Mouse (Mus musculus) limb, embryonic 10.5 days (tissue): ENCODE data around the gene Tox2. TPM values are rescaled to one million over a fixed set of nuclear protein-coding genes. Genes with fewer than 3 reads are reported as not detected.
A peak's percentile ranks its signal among the peaks of the same experiment; 100 is the strongest.

Source experiments
- DNase-seq: peaks from one replicate; pipeline ENCODE4 v3.0.0-alpha.2; 2017; ENCODE audit warnings: low spot score
- H3K27ac ChIP-seq: fragments of 300-500 bp; sonication (generic); 2 replicates; pipeline ENCODE4 v1.5.1; 2016; ENCODE audit warnings: mild to moderate bottlenecking
- H3K27me3 ChIP-seq: fragments of 300-500 bp; sonication (generic); 2 replicates; pipeline ENCODE4 v1.6.1; 2016; ENCODE audit warnings: low read depth, mild to moderate bottlenecking; ENCODE audit not compliant: poor library complexity, severe bottlenecking
- H3K36me3 ChIP-seq: fragments of 300-500 bp; sonication (generic); 2 replicates; pipeline ENCODE4 v1.6.1; 2016; ENCODE audit warnings: mild to moderate bottlenecking, moderate library complexity
- H3K4me1 ChIP-seq: fragments of 300-500 bp; sonication (generic); 2 replicates; pipeline ENCODE4 v1.6.1; 2016
- H3K4me3 ChIP-seq: fragments of 300-500 bp; sonication (generic); 2 replicates; pipeline ENCODE4 v1.5.1; 2016; ENCODE audit warnings: mild to moderate bottlenecking, moderate library complexity
- H3K9me3 ChIP-seq: fragments of 300-500 bp; sonication (generic); replicated peaks from 2 replicates; pipeline ENCODE4 v1.6.1; 2016; ENCODE audit warnings: mild to moderate bottlenecking
- WGBS: fragments of 180-500 bp; shearing (Covaris S2); methylation state at CpG from one replicate; pipeline ENCODE4 v1.1.7; 2016; 5-methylcytosine and 5-hydroxymethylcytosine counted together
- polyA plus RNA-seq: library from polyadenylated mRNA; unstranded; fragments of >200 nt; fragmentation: Nextera tagmentation; extraction: Ambion mirVana; gene quantifications from 2 replicates; pipeline ENCODE4 v1.2.1, GENCODE M21; 2016

The Tox2 gene
- polyA plus RNA-seq, 1 experiment from 2014 or later = 1.8 TPM

GRCm38 (mm10) chr2:163309376-163309775, 106.5 kb downstream of the Tox2 start:
- WGBS = 94% methylated on average over 17 of the region's 17 CpGs
- no peaks in the 10 kb centered on the region for H3K36me3 ChIP-seq

GRCm38 (mm10) chr2:163310163-163310688, 107.3 kb downstream of the Tox2 start:
- H3K27me3 ChIP-seq = peaks cover 4% of the 10 kb centered on the region; the same call in 1 of the 2 replicates
- H3K36me3 ChIP-seq = no peaks in the 10 kb centered on the region
- no peak overlapping the region for H3K4me3 ChIP-seq
- no peaks in the 10 kb centered on the region for H3K4me1 ChIP-seq
- no peak for DNase-seq
- H3K9me3 ChIP-seq = no peaks in the 10 kb centered on the region
- WGBS = 84% methylated on average over 11 of the region's 11 CpGs
- H3K27ac ChIP-seq = no peak overlapping the region

More at GRCm38 (mm10) chr2:163309376-163309775, 106.5 kb downstream of the Tox2 start:
- Histone ChIP-seq H3K27me3 (peaks cover 4% of the 10 kb centered on the region), H3K4me3 (no peak overlapping the region), H3K27ac (no peak overlapping the region), H3K4me1 (no peaks in the 10 kb centered on the region), H3K9me3 (no peaks in the 10 kb centered on the region)
- DNase-seq = no peak

GRCm38 (mm10) chr2:163317281-163317680, 114.4 kb downstream of the Tox2 start:
- Histone ChIP-seq H3K4me3 (no peak overlapping the region), H3K27me3 (peaks cover 34% of the 10 kb centered on the region), H3K27ac (no peak overlapping the region), H3K4me1 (no peaks in the 10 kb centered on the region), H3K36me3 (no peaks in the 10 kb centered on the region), H3K9me3 (no peaks in the 10 kb centered on the region)
- 87% methylated on average over 4 of the region's 4 CpGs for WGBS
- no peak for DNase-seq

GRCm38 (mm10) chr2:163318777-163319176, 115.9 kb downstream of the Tox2 start:
- peaks cover 46% of the 10 kb centered on the region for H3K27me3 ChIP-seq
- H3K4me1 ChIP-seq = peaks cover 5% of the 10 kb centered on the region
- H3K9me3 ChIP-seq = no peaks in the 10 kb centered on the region
- no peak overlapping the region for H3K27ac ChIP-seq
- 86% methylated on average over 3 of the region's 3 CpGs for WGBS
- no peaks in the 10 kb centered on the region for H3K36me3 ChIP-seq
- DNase-seq = no peak
- no peak overlapping the region for H3K4me3 ChIP-seq

GRCm38 (mm10) chr2:163323163-163323562, 120.2 kb downstream of the Tox2 start:
- H3K27ac ChIP-seq = no peak overlapping the region
- 40% methylated on average over 1 of the region's 1 CpGs for WGBS

DNA sequence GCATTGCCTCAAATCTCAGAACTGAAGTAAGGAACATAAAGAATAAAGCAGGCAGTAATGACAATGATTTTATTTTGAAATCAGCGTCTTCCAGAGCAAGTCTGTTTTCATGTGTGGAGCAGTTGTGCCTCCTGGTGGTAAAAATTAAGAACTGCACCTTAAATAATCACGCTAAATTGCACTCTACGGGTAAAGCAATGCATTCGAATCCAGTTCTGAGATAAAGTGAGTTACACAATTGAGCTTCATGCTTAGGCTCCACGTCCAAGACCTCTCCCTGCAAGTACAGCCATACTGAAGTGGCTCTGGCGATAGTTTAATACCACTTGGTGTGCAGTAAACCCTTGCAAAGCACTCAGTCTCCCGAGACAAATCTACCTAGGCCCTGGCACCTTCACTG, 127.8 kb downstream of the Tox2 start:
- Histone ChIP-seq H3K4me1 (no peaks in the 10 kb centered on the region), H3K4me3 (no peak overlapping the region), H3K27ac (no peak overlapping the region), H3K36me3 (no peaks in the 10 kb centered on the region), H3K9me3 (no peaks in the 10 kb centered on the region), H3K27me3 (peaks cover 24% of the 10 kb centered on the region; the same call in 1 of the 2 replicates)
- WGBS = 29% methylated on average over 7 of the region's 7 CpGs
- no peak for DNase-seq

More at GRCm38 (mm10) chr2:163323163-163323562, 120.2 kb downstream of the Tox2 start:
- peaks cover 5% of the 10 kb centered on the region for H3K4me1 ChIP-seq
- no peaks in the 10 kb centered on the region for H3K9me3 ChIP-seq
- no peaks in the 10 kb centered on the region for H3K36me3 ChIP-seq
- DNase-seq = no peak
- no peak overlapping the region for H3K4me3 ChIP-seq
- H3K27me3 ChIP-seq = peaks cover 49% of the 10 kb centered on the region

GRCm38 (mm10) chr2:163331423-163331822, 128.5 kb downstream of the Tox2 start:
- Histone ChIP-seq H3K27ac (no peak overlapping the region), H3K4me3 (no peak overlapping the region), H3K36me3 (no peaks in the 10 kb centered on the region), H3K9me3 (no peaks in the 10 kb centered on the region), H3K4me1 (no peaks in the 10 kb centered on the region), H3K27me3 (peaks cover 31% of the 10 kb centered on the region)
- no peak for DNase-seq
- 90% methylated on average over 6 of the region's 6 CpGs for WGBS

- no peak for DNase-seq
- no peaks in the 10 kb centered on the region for H3K4me1 ChIP-seq
- 70% methylated on average over 13 of the region's 13 CpGs for WGBS
- no peaks in the 10 kb centered on the region for H3K36me3 ChIP-seq
- H3K27me3 ChIP-seq = peaks cover 42% of the 10 kb centered on the region
- H3K27ac ChIP-seq = no peak overlapping the region
- no peak overlapping the region for H3K4me3 ChIP-seq
- H3K9me3 ChIP-seq = no peaks in the 10 kb centered on the region
Observed at GRCm38 (mm10) chr2:163332368-163333055, 129.6 kb downstream of the Tox2 start.

DNA sequence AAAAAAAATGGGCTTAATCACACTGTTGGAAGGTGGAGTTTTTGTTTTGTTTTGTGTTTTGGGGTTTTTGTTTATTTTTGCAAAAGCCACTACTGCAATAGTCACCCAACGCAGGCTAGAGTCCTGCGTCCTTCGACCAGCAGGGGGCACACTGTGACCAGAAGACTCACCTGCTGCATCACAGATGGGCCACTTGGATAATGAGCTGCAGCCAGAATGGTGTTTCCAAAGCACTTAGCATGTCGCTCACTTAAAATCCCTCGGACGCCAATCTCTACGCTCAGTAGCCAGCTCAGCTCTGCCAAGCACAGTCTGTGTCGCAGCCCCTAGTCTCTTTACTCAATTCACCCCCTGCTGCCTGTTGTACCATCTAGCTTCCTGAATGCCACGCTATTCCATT, 137.3 kb downstream of the Tox2 start:
- Histone ChIP-seq H3K4me1 (peaks cover 8% of the 10 kb centered on the region), H3K9me3 (no peaks in the 10 kb centered on the region), H3K4me3 (no peak overlapping the region), H3K27ac (no peak overlapping the region), H3K27me3 (peaks cover 69% of the 10 kb centered on the region), H3K36me3 (no peaks in the 10 kb centered on the region)
- 26% methylated on average over 9 of the region's 9 CpGs for WGBS
- DNase-seq = peak; percentile 85

GRCm38 (mm10) chr2:163343671-163344070, 140.7 kb downstream of the Tox2 start:
- peak; percentile 58 for DNase-seq

GRCm38 (mm10) chr2:163344976-163345660, 142.2 kb downstream of the Tox2 start:
- WGBS = 86% methylated on average over 13 of the region's 13 CpGs
- H3K27ac ChIP-seq = no peak overlapping the region
- DNase-seq = no peak
- no peaks in the 10 kb centered on the region for H3K4me1 ChIP-seq
- H3K9me3 ChIP-seq = no peaks in the 10 kb centered on the region
- peaks cover 20% of the 10 kb centered on the region for H3K27me3 ChIP-seq
- H3K4me3 ChIP-seq = no peak overlapping the region
- no peaks in the 10 kb centered on the region for H3K36me3 ChIP-seq

More at GRCm38 (mm10) chr2:163343671-163344070, 140.7 kb downstream of the Tox2 start:
- Histone ChIP-seq H3K36me3 (no peaks in the 10 kb centered on the region), H3K27ac (no peak overlapping the region), H3K4me1 (peaks cover 8% of the 10 kb centered on the region), H3K4me3 (no peak overlapping the region), H3K27me3 (peaks cover 35% of the 10 kb centered on the region), H3K9me3 (no peaks in the 10 kb centered on the region)
- WGBS = 93% methylated on average over 4 of the region's 4 CpGs

DNA sequence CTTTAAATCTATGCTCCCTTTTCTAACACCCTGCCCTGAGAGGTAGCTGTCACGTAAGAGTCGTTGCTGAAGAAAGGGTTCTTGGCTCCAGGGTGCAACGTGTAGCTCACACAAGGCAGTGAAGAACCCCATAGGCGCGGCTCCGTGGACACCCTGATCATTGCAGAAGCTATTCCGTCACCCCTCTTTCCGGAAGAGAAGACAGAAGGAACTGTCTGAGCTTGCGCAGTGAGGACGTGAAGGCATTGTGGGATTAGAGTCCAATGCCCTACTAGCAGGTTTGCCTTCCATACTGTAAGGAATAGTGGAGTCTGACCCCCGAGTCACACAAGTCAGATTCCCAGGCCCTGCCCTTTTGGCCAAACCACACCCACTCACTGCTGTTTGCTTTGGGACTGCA, 143.6 kb downstream of the Tox2 start:
- Histone ChIP-seq H3K36me3 (no peaks in the 10 kb centered on the region), H3K4me3 (no peak overlapping the region), H3K9me3 (no peaks in the 10 kb centered on the region), H3K27ac (no peak overlapping the region), H3K4me1 (no peaks in the 10 kb centered on the region), H3K27me3 (peaks cover 6% of the 10 kb centered on the region; the same call in 1 of the 2 replicates)
- whole genome bisulfite sequencing = 80% methylated on average over 11 of the region's 11 CpGs
- DNase-seq = no peak

DNA sequence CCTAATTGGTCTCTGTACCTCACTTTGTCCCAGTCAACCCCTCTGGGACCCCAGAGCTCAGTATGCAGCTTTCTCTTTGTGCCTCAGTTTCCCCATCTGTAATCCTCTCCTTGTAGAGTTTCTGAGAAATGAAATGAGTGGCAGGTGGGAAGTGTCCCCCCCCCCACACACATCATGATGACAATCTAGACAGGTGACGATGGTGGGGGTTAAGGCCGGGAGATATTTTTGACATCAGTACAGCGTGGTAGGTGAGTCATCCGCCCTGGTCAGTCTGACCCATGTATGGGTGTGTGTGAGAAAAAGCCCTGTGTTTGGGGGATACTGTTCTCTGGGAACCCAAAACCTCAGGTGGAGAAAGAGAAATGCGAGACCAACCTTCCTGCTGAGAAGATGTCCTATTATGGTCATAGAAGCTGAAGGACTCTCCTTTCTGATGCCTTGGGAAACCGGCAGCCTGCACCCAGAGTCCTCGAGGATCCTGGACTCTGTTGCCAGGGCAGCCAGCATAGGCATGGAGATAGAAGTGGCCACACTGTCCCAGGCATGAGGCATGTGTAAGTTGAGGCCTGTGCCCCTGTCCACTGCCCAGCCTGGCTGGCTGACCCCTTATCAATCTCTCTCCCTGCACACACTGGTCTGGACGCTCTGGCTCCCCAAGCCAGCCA, 144.7 kb downstream of the Tox2 start:
- Histone ChIP-seq H3K9me3 (no peaks in the 10 kb centered on the region), H3K4me3 (no peak overlapping the region), H3K27ac (no peak overlapping the region), H3K27me3 (no peaks in the 10 kb centered on the region), H3K4me1 (no peaks in the 10 kb centered on the region), H3K36me3 (no peaks in the 10 kb centered on the region)
- no peak for DNase-seq
- 86% methylated on average over 8 of the region's 8 CpGs for WGBS
